Mouse (Mus musculus): Measurements from ENCODE around the gene Gm10662.
"Not testable (repeated sequence)": the region's sequence is repeated elsewhere in the genome, so short reads cannot be mapped to it uniquely, and the experiment has no call there.

Gene Gm10662

GRCm38 (mm10) chr7:23144380-23144779 is at the start of gene Gm10662:
Gene Gm10662, minus strand, starts transcription at chr7:23144480.
- not testable (repeated sequence) for DNase-seq (ENCODE audit: low read depth)

GRCm38 (mm10) chr7:23163505-23163904 is 19.2 kb upstream of the Gm10662 start:
- not testable (repeated sequence) for DNase-seq (ENCODE audit: low read depth)

Data from fibroblast of lung, adult 2 months (primary cell).